Mouse (Mus musculus) brain, embryonic 14.5 days (tissue): ENCODE data around the gene Pigz.

Experiments
- CTCF ChIP-seq: fragments of 200-500 bp; IDR thresholded peaks from 2 replicates; pipeline ENCODE4 v1.5.1; 2012; ENCODE audit warnings: inconsistent platforms, mild to moderate bottlenecking, moderate library complexity, borderline replicate concordance; ENCODE audit not compliant: insufficient read depth, insufficient read length; ENCODE audit errors: extremely low read depth
- POLR2A ChIP-seq: fragments of 200-500 bp; IDR thresholded peaks from 2 replicates; pipeline ENCODE4 v1.6.1; 2012; ENCODE audit warnings: mild to moderate bottlenecking, inconsistent platforms, borderline replicate concordance; ENCODE audit not compliant: poor library complexity, insufficient read depth, insufficient read length, severe bottlenecking; ENCODE audit errors: extremely low read depth

- TF ChIP-seq CTCF (no peak), POLR2A (no peak)
Observed at GRCm38 (mm10) chr16:31947333-31947732, 13.7 kb downstream of the Pigz start.
